Mouse (Mus musculus) MEL (cell line): ENCODE results near the gene Acsbg1. TPM values are rescaled to one million over a fixed set of nuclear protein-coding genes. Genes with fewer than 3 reads are reported as not detected.

Experiments
- DNase-seq: peaks from one replicate; pipeline ENCODE4 v3.0.0; 2011; ENCODE audit warnings: low read depth, low spot score
- H3K27ac ChIP-seq: 2 replicates; pipeline ENCODE4 v1.5.1; 2012; ENCODE audit warnings: low read depth, mild to moderate bottlenecking, control low read depth, low read length, moderate library complexity; ENCODE audit not compliant: control insufficient read depth
- H3K27me3 ChIP-seq, 2 experiments: fragments of 150-350 bp in 1 of 2; sonication (generic) in 1 of 2; 2 replicates each; pipeline ENCODE4 v1.6.1; 2012; ENCODE audit warnings: low read length in 2 of 2, mild to moderate bottlenecking in 2 of 2, improper control_type of control experiment in 1 of 2, moderate library complexity in 1 of 2; ENCODE audit not compliant: insufficient read depth in 2 of 2, control insufficient read depth in 1 of 2
- H3K36me3 ChIP-seq, 2 experiments: 2 replicates each; pipeline ENCODE4 v1.6.1; 2012 to 2014; ENCODE audit warnings: low read length in 2 of 2, improper control_type of control experiment in 1 of 2, inconsistent platforms in 1 of 2, mild to moderate bottlenecking in 1 of 2; ENCODE audit not compliant: insufficient read depth in 2 of 2, control insufficient read depth in 1 of 2
- H3K4me1 ChIP-seq, 2 experiments: fragments of 150-350 bp in 1 of 2; sonication (generic) in 1 of 2; 2 replicates each; pipeline ENCODE4 v1.6.1; 2012; ENCODE audit warnings: low read length in 2 of 2, improper control_type of control experiment in 1 of 2, mild to moderate bottlenecking in 1 of 2; ENCODE audit not compliant: insufficient read depth in 2 of 2, control insufficient read depth in 1 of 2
- H3K4me3 ChIP-seq, 2 experiments: fragments of 150-350 bp in 1 of 2; sonication (generic) in 1 of 2; 2 replicates each; pipeline ENCODE4 v1.5.1; 2012; ENCODE audit warnings: low read depth in 2 of 2, low read length in 2 of 2, mild to moderate bottlenecking in 2 of 2, moderate library complexity in 2 of 2, control low read depth in 1 of 2, improper control_type of control experiment in 1 of 2; ENCODE audit not compliant: control insufficient read depth in 1 of 2, insufficient read depth in 1 of 2
- H3K79me2 ChIP-seq: 2 replicates; pipeline ENCODE4 v1.6.1; 2012; ENCODE audit warnings: mild to moderate bottlenecking, low read length, moderate library complexity; ENCODE audit not compliant: control insufficient read depth, poor library complexity, insufficient read depth
- H3K9ac ChIP-seq: 2 replicates; pipeline ENCODE4 v1.6.1; 2012; ENCODE audit warnings: low read depth, mild to moderate bottlenecking, control low read depth, low read length, moderate library complexity; ENCODE audit not compliant: control insufficient read depth, poor library complexity, severe bottlenecking
- H3K9me3 ChIP-seq: fragments of 150-350 bp; sonication (generic); replicated peaks from 2 replicates; pipeline ENCODE4 v1.6.1; 2012; ENCODE audit warnings: mild to moderate bottlenecking, low read length, improper control_type of control experiment, moderate library complexity; ENCODE audit not compliant: insufficient read depth
- CHD1 ChIP-seq: IDR thresholded peaks from 2 replicates; pipeline ENCODE4 v1.6.1; 2012; ENCODE audit warnings: low read depth, mild to moderate bottlenecking, inconsistent platforms, low read length, improper control_type of control experiment
- CHD2 ChIP-seq: IDR thresholded peaks from 2 replicates; pipeline ENCODE4 v1.6.1; 2011; ENCODE audit warnings: low read length, improper control_type of control experiment
- CTCF ChIP-seq, 3 experiments: IDR thresholded peaks in 2 of 3; conservative IDR thresholded peaks in 1 of 3; 2 replicates each; pipeline ENCODE4 v1.5.1; 2011 to 2012; ENCODE audit warnings: low read length in 3 of 3, low read depth in 2 of 3, mild to moderate bottlenecking in 2 of 3, improper control_type of control experiment in 1 of 3, inconsistent platforms in 1 of 3, mixed read lengths in 1 of 3, moderate library complexity in 1 of 3; ENCODE audit not compliant: control insufficient read depth in 1 of 3, insufficient read depth in 1 of 3, poor library complexity in 1 of 3, severe bottlenecking in 1 of 3
- E2F4 ChIP-seq: IDR thresholded peaks from 2 replicates; pipeline ENCODE4 v1.6.1; 2011; ENCODE audit warnings: low read depth, low read length, improper control_type of control experiment, borderline replicate concordance
- ELF1 ChIP-seq: IDR thresholded peaks from 2 replicates; pipeline ENCODE4 v1.6.1; 2014; ENCODE audit warnings: low read depth, mild to moderate bottlenecking, inconsistent platforms, low read length, improper control_type of control experiment, moderate library complexity
- ETS1 ChIP-seq: IDR thresholded peaks from 2 replicates; pipeline ENCODE4 v1.6.1; 2012; ENCODE audit warnings: low read depth, mild to moderate bottlenecking, inconsistent platforms, low read length, improper control_type of control experiment, moderate library complexity
- GABPA ChIP-seq: IDR thresholded peaks from 2 replicates; pipeline ENCODE4 v1.6.1; 2012; ENCODE audit warnings: low read depth, mild to moderate bottlenecking, inconsistent platforms, low read length, improper control_type of control experiment, moderate library complexity
- KAT2A ChIP-seq: conservative IDR thresholded peaks from 2 replicates; pipeline ENCODE4 v1.6.1; 2012; ENCODE audit warnings: low read depth, low read length, improper control_type of control experiment, inconsistent platforms
- MAFK ChIP-seq: IDR thresholded peaks from 2 replicates; pipeline ENCODE4 v1.6.1; 2011; ENCODE audit warnings: low read depth, mild to moderate bottlenecking, low read length, improper control_type of control experiment, borderline replicate concordance
- MAX ChIP-seq: IDR thresholded peaks from 2 replicates; pipeline ENCODE4 v1.6.1; 2011; ENCODE audit warnings: low read length, improper control_type of control experiment
- MAZ ChIP-seq: IDR thresholded peaks from 2 replicates; pipeline ENCODE4 v1.6.1; 2012; ENCODE audit warnings: low read depth, mild to moderate bottlenecking, inconsistent platforms, low read length, improper control_type of control experiment
- MEF2A ChIP-seq: IDR thresholded peaks from 2 replicates; pipeline ENCODE4 v1.6.1; 2014; ENCODE audit warnings: low read depth, mild to moderate bottlenecking, inconsistent platforms, low read length, improper control_type of control experiment; ENCODE audit not compliant: poor library complexity, insufficient replicate concordance, severe bottlenecking; ENCODE audit errors: extremely low read depth
- MXI1 ChIP-seq: IDR thresholded peaks from 2 replicates; pipeline ENCODE4 v1.6.1; 2011; ENCODE audit warnings: mild to moderate bottlenecking, low read depth, low read length, improper control_type of control experiment
- NELFE ChIP-seq: IDR thresholded peaks from 2 replicates; pipeline ENCODE4 v1.6.1; 2011; ENCODE audit warnings: low read depth, low read length, improper control_type of control experiment
- NRF1 ChIP-seq: IDR thresholded peaks from 2 replicates; pipeline ENCODE4 v1.6.1; 2014; ENCODE audit warnings: low read depth, mild to moderate bottlenecking, inconsistent platforms, low read length, improper control_type of control experiment, moderate library complexity; ENCODE audit not compliant: poor library complexity, insufficient read depth, severe bottlenecking
- POLR2A ChIP-seq, 2 experiments: IDR thresholded peaks; 2 replicates each; pipeline ENCODE4 v1.6.1; 2011 to 2012; ENCODE audit warnings: low read length in 2 of 2, mild to moderate bottlenecking in 2 of 2, control low read depth in 1 of 2, improper control_type of control experiment in 1 of 2, low read depth in 1 of 2, moderate library complexity in 1 of 2; ENCODE audit not compliant: control insufficient read depth in 1 of 2, insufficient read depth in 1 of 2, poor library complexity in 1 of 2
- POLR2AphosphoS5 ChIP-seq: IDR thresholded peaks from 2 replicates; pipeline ENCODE4 v1.6.1; 2012; ENCODE audit warnings: low read depth, borderline replicate concordance, mild to moderate bottlenecking, inconsistent platforms, low read length, moderate library complexity, mixed read lengths
- RAD21 ChIP-seq: IDR thresholded peaks from 2 replicates; pipeline ENCODE4 v1.6.1; 2011; ENCODE audit warnings: mild to moderate bottlenecking, low read depth, low read length, improper control_type of control experiment
- RCOR1 ChIP-seq: IDR thresholded peaks from 2 replicates; pipeline ENCODE4 v1.6.1; 2012; ENCODE audit warnings: low read depth, mild to moderate bottlenecking, inconsistent platforms, low read length, improper control_type of control experiment
- SMC3 ChIP-seq: IDR thresholded peaks from 2 replicates; pipeline ENCODE4 v1.6.1; 2011; ENCODE audit warnings: low read depth, low read length, improper control_type of control experiment
- TAL1 ChIP-seq: IDR thresholded peaks from 2 replicates; pipeline ENCODE4 v1.6.1; 2012; ENCODE audit warnings: mild to moderate bottlenecking, inconsistent platforms, low read length, moderate library complexity, mixed read lengths
- TBP ChIP-seq: IDR thresholded peaks from 2 replicates; pipeline ENCODE4 v1.8.0; 2011; ENCODE audit warnings: low read depth, low read length, improper control_type of control experiment
- USF1 ChIP-seq: IDR thresholded peaks from 2 replicates; pipeline ENCODE4 v1.6.1; 2014; ENCODE audit warnings: low read depth, mild to moderate bottlenecking, inconsistent platforms, low read length, improper control_type of control experiment, moderate library complexity
- USF2 ChIP-seq, 2 experiments: IDR thresholded peaks; 2 replicates each; pipeline ENCODE4 v1.6.1; 2011 to 2012; ENCODE audit warnings: improper control_type of control experiment in 2 of 2, low read length in 2 of 2, borderline replicate concordance in 1 of 2, inconsistent platforms in 1 of 2, low read depth in 1 of 2, mild to moderate bottlenecking in 1 of 2; ENCODE audit not compliant: insufficient read depth in 1 of 2
- ZC3H11A ChIP-seq: IDR thresholded peaks from 2 replicates; pipeline ENCODE4 v1.6.1; 2012; ENCODE audit warnings: low read depth, mild to moderate bottlenecking, inconsistent platforms, low read length, improper control_type of control experiment
- ZKSCAN1 ChIP-seq: IDR thresholded peaks from 2 replicates; pipeline ENCODE4 v1.6.1; 2012; ENCODE audit warnings: low read depth, mild to moderate bottlenecking, inconsistent platforms, low read length, improper control_type of control experiment, moderate library complexity
- ZMIZ1 ChIP-seq: IDR thresholded peaks from 2 replicates; pipeline ENCODE4 v1.6.1; 2012; ENCODE audit warnings: low read depth, mild to moderate bottlenecking, inconsistent platforms, low read length, improper control_type of control experiment, moderate library complexity
- ZNF384 ChIP-seq: IDR thresholded peaks from 2 replicates; pipeline ENCODE4 v1.6.1; 2012; ENCODE audit warnings: low read depth, mild to moderate bottlenecking, inconsistent platforms, low read length, improper control_type of control experiment
- polyA plus RNA-seq, 2 experiments: library from polyadenylated mRNA; stranded (reverse) in 1 of 2; unstranded in 1 of 2; fragments of >175 nt in 1 of 2; fragments of >200 nt in 1 of 2; gene quantifications; 2 replicates each; pipeline versions ENCODE4 v1.2.1 to v1.2.4; 2012; ENCODE audit warnings: low replicate concordance in 2 of 2, low read depth in 1 of 2; ENCODE audit not compliant: insufficient read length in 2 of 2, insufficient read depth in 1 of 2, missing spikeins in 1 of 2
- total RNA-seq: library from RNA; depleted of rRNA; stranded (reverse); fragments of 300-350 nt; gene quantifications from 2 replicates; pipeline ENCODE4 v1.2.3, GENCODE M21; 2012

The Acsbg1 gene
- total and polyA plus RNA-seq, 3 experiments = 8.3 to 8.8 TPM; not detected in 1

- Histone ChIP-seq H3K4me1 (peaks cover 10 to 11% of the 10 kb centered on the region in 2 experiments), H3K9ac (no peak overlapping the region), H3K27ac (no peak overlapping the region), H3K27me3 (no peaks in the 10 kb centered on the region), H3K9me3 (no peaks in the 10 kb centered on the region), H3K36me3 (peaks cover 0 to 4% of the 10 kb centered on the region in 2 experiments; a peak in 2 of 4 replicates), H3K4me3 (no peak overlapping the region), H3K79me2 (no peaks in the 10 kb centered on the region)
- no peak for DNase-seq
- TF ChIP-seq ZNF384 = peak; percentile 85
- TF ChIP-seq USF1 = no peak
These were observed 100.7 kb downstream of the Acsbg1 start for GRCm38 (mm10) chr9:54560831-54561601.

- peaks cover 0 to 4% of the 10 kb centered on the region in 2 experiments; a peak in 2 of 4 replicates for H3K36me3 ChIP-seq
- H3K4me3 ChIP-seq = peak within 1 kb of the TSS; percentile 59 to 93
- H3K27ac ChIP-seq = no peak within 1 kb of the TSS
- peaks cover 8 to 10% of the 10 kb centered on the region in 2 experiments for H3K4me1 ChIP-seq
- H3K27me3 ChIP-seq = no peaks in the 10 kb centered on the region
- H3K9me3 ChIP-seq = no peaks in the 10 kb centered on the region
- peak; percentile 82 for DNase-seq
- peak within 1 kb of the TSS; percentile 66 for H3K9ac ChIP-seq
- H3K79me2 ChIP-seq = no peaks in the 10 kb centered on the region
- no peak for TF ChIP-seq SMC3
- no peak for TF ChIP-seq ZNF384
- TF ChIP-seq MXI1 = no peak
- peak; percentile 23 for TF ChIP-seq RAD21
- no peak for TF ChIP-seq RCOR1
- TF ChIP-seq MAX = no peak
- TF ChIP-seq E2F4 = no peak
- no peak for TF ChIP-seq MEF2A
- TF ChIP-seq NELFE = peak; percentile 39; the same call in 1 of the 2 replicates
- peak in 1 of 2 experiments; percentile 59; a peak in 1 of 4 replicates for TF ChIP-seq POLR2A (IDR thresholded peaks at IDR 0.05; ENCODE audit: control insufficient read depth in 1 of 2, insufficient read depth in 1 of 2, low read depth in 1 of 2, low read length in 2 of 2, poor library complexity in 1 of 2)
- no peak for TF ChIP-seq TBP
- TF ChIP-seq ZC3H11A = no peak
- no peak for TF ChIP-seq ELF1
- TF ChIP-seq NRF1 = no peak
- TF ChIP-seq MAZ = peak; percentile 30; the same call in 1 of the 2 replicates
- no peak for TF ChIP-seq CHD1
- no peak for TF ChIP-seq TAL1
- TF ChIP-seq CTCF (IDR thresholded peaks at IDR 0.05 in 2 of 3, conservative IDR thresholded peaks at IDR 0.05 in 1 of 3; ENCODE audit: control insufficient read depth in 1 of 3, insufficient read depth in 1 of 3, low read depth in 2 of 3, low read length in 3 of 3, poor library complexity in 1 of 3, severe bottlenecking in 1 of 3) = peak in 2 of 3 experiments; percentile 27 to 32; a peak in 4 of 6 replicates
- TF ChIP-seq KAT2A = no peak
- 0 out of 2 replicates have a peak, but pooled peaks have one; percentile 35 for TF ChIP-seq POLR2AphosphoS5
- TF ChIP-seq GABPA = no peak
- TF ChIP-seq ZKSCAN1 = no peak
- 0 out of 2 replicates have a peak, but pooled peaks have one; percentile 36 for TF ChIP-seq ZMIZ1
- no peak for TF ChIP-seq CHD2
- no peak for TF ChIP-seq USF2 (IDR thresholded peaks at IDR 0.05; ENCODE audit: borderline replicate concordance in 1 of 2, insufficient read depth in 1 of 2, low read depth in 1 of 2, low read length in 2 of 2)
- TF ChIP-seq ETS1 = no peak
- no peak for TF ChIP-seq MAFK
These were observed 101.7 kb downstream of the Acsbg1 start, which contains the start of gene Cib2 for GRCm38 (mm10) chr9:54559771-54560471. Gene Cib2, minus strand, starts transcription at chr9:54560218.
